ENCODE assay signal across 30 mouse cellular contexts in the genomic region with DNA sequence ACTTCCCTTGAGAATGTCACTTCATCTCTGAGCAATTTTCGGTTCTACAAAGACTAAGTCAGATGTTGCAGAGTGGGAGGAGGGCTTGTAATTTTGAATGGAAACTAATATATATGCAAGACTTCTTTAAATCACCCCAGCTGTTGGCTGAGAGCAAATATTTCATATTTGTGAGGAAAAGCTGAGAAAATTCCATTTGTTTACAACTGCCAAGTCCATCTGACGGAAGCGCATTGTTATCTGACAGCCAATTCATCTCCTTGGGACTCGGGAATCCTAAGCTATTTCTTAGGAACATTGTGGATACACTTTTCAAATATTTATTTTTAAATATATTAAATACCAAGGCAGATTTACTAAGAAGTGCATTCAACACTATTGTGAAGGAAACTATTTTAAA. TPM values are rescaled to one million over a fixed set of nuclear protein-coding genes. Genes with fewer than 3 reads are reported as not detected.
"Had no signal": no experiment of that assay in that cellular context is flagged by ENCODE, and none has a peak within 500 bp of the region (broad histone marks: within the 10 kb centered on the region; RNA-seq: fewer than 3 reads in every experiment).

No protein-coding gene starts in this region.

- H3K9me3 ChIP-seq: limb, embryonic 10.5 days; limb, embryonic 12.5 days; limb, embryonic 13.5 days; limb, embryonic 15.5 days; liver, embryonic 12.5 days; liver, embryonic 13.5 days; liver, embryonic 15.5 days; lung, embryonic 15.5 days; megakaryocyte, embryonic 14.5 days; midbrain, embryonic 10.5 days; midbrain, embryonic 12.5 days; midbrain, embryonic 13.5 days; midbrain, embryonic 15.5 days; neural tube, embryonic 12.5 days had no signal

- H3K4me3 ChIP-seq: limb, embryonic 10.5 days; limb, embryonic 12.5 days; limb, embryonic 13.5 days; limb, embryonic 15.5 days; liver, embryonic 12.5 days; liver, embryonic 13.5 days; liver, embryonic 15.5 days; lung, embryonic 15.5 days; megakaryocyte, embryonic 14.5 days; midbrain, embryonic 10.5 days; midbrain, embryonic 12.5 days; midbrain, embryonic 13.5 days; midbrain, embryonic 15.5 days; myocyte; neural tube, embryonic 12.5 days had no signal

- H3K4me1 ChIP-seq: liver, embryonic 12.5 days; liver, embryonic 13.5 days; liver, embryonic 15.5 days had no signal

- H3K36me3 ChIP-seq: limb, embryonic 10.5 days; limb, embryonic 12.5 days; limb, embryonic 13.5 days; limb, embryonic 15.5 days; liver, embryonic 12.5 days; liver, embryonic 13.5 days; liver, embryonic 15.5 days; midbrain, embryonic 12.5 days; midbrain, embryonic 15.5 days; neural tube, embryonic 12.5 days had no signal

- H3K27ac ChIP-seq: limb, embryonic 10.5 days; limb, embryonic 12.5 days; limb, embryonic 13.5 days; limb, embryonic 15.5 days; liver, embryonic 12.5 days; liver, embryonic 13.5 days; liver, embryonic 14.5 days; liver, embryonic 15.5 days; lung, embryonic 15.5 days; macrophage; midbrain, embryonic 10.5 days; midbrain, embryonic 12.5 days; midbrain, embryonic 13.5 days; midbrain, embryonic 15.5 days; neural tube, embryonic 12.5 days had no signal

- H3K4me2 ChIP-seq: limb, embryonic 12.5 days; limb, embryonic 13.5 days; limb, embryonic 15.5 days; liver, embryonic 11.5 days; liver, embryonic 12.5 days; liver, embryonic 13.5 days; liver, embryonic 15.5 days; lung, embryonic 15.5 days; midbrain, embryonic 11.5 days; midbrain, embryonic 12.5 days; midbrain, embryonic 13.5 days; midbrain, embryonic 15.5 days; neural tube, embryonic 12.5 days had no signal

- H3K27me3 ChIP-seq: lung, embryonic 15.5 days; midbrain, embryonic 15.5 days; neural tube, embryonic 12.5 days had no signal

- H3K9ac ChIP-seq: limb, embryonic 12.5 days; limb, embryonic 13.5 days; limb, embryonic 15.5 days; liver, embryonic 12.5 days; liver, embryonic 13.5 days; liver, embryonic 14.5 days; liver, embryonic 15.5 days; liver, postnatal 0 days; lung, embryonic 15.5 days; midbrain, embryonic 12.5 days; midbrain, embryonic 13.5 days; midbrain, embryonic 15.5 days; neural tube, embryonic 12.5 days had no signal

- ATAC-seq: liver, embryonic 12.5 days; liver, postnatal 0 days; lung, postnatal 0 days; midbrain, embryonic 13.5 days; midbrain, embryonic 15.5 days; midbrain, embryonic 16.5 days had no signal

- DNase-seq: left cerebral cortex, postnatal 4 days; liver; liver, embryonic 13.5 days; liver, postnatal 0 days; lung, adult 18-20 months; lung, adult 2 months; lung, postnatal 10 days; lung, postnatal 14 days; lung, postnatal 36 days; midbrain, embryonic 14.5 days had no signal

RNA-seq across cellular contexts. Expression of a gene that starts 8.0 kb away (rescaled TPM):
- polyA plus RNA-seq: macrophage had no signal
